Mouse (Mus musculus): Measurements from ENCODE around the gene Vps37d. TPM values are rescaled to one million over a fixed set of nuclear protein-coding genes. Genes with fewer than 3 reads are reported as not detected.
"Not testable (repeated sequence)": the region's sequence is repeated elsewhere in the genome, so short reads cannot be mapped to it uniquely, and the experiment has no call there.

Gene Vps37d
- polyA plus RNA-seq, 1 experiment from 2014 or later: 13.3 TPM

DNA sequence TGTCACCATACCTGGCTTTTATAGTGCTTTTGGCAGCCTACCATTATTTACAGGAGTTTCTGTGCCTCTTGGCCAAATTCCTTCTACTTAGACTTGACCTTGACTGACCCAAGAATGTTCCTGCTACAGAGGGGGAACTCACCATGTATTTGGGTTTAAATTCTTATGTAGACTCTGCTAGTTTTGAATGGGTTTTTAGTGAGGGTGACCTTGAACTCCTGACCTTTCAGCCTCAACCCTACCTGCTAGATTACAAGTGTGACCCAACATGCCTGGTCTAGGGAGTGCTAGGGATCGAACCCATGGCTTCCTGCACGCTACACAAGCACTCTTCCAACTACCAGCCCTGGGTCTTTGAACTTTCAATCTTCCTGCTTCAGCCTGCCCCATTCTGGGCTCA, 6.0 kb downstream of the Vps37d start:
- Histone ChIP-seq H3K9me3 (ENCODE audit: control insufficient read depth, low read length) (no peaks in the 10 kb centered on the region), H3K4me3 (ENCODE audit: low read depth, low read length) (no peak overlapping the region), H3K27me3 (ENCODE audit: control insufficient read depth, insufficient read depth, low read length) (no peaks in the 10 kb centered on the region), H3K36me3 (ENCODE audit: control insufficient read depth, insufficient read depth, low read length) (no peaks in the 10 kb centered on the region; the same call in 1 of the 2 replicates), H3K27ac (ENCODE audit: low read depth, low read length) (no peak overlapping the region), H3K4me1 (replicated peaks; ENCODE audit: control insufficient read depth, insufficient read depth, low read length) (peaks cover 5% of the 10 kb centered on the region), H3K9ac (ENCODE audit: low read length) (no peak overlapping the region), H3K4me2 (ENCODE audit: low read depth, low read length, severe bottlenecking) (no peak overlapping the region)
- WGBS: 94% methylated on average over 2 of the region's 2 CpGs
- DNase-seq (ENCODE audit: low spot score): no peak
- no peak for ATAC-seq (replicated peaks; ENCODE audit: low FRiP score)

GRCm38 (mm10) chr5:135070448-135070847, 7.6 kb downstream of the Vps37d start:
- H3K27me3 ChIP-seq (ENCODE audit: control insufficient read depth, insufficient read depth, low read length): no peaks in the 10 kb centered on the region
- H3K36me3 ChIP-seq (ENCODE audit: control insufficient read depth, insufficient read depth, low read length): no peaks in the 10 kb centered on the region; the same call in 1 of the 2 replicates
- H3K4me3 ChIP-seq (ENCODE audit: low read depth, low read length): no peak overlapping the region
- DNase-seq (ENCODE audit: low spot score) (no peak), ATAC-seq (replicated peaks; ENCODE audit: low FRiP score) (no peak)
- H3K4me1 ChIP-seq (replicated peaks; ENCODE audit: control insufficient read depth, insufficient read depth, low read length): peaks cover 5% of the 10 kb centered on the region
- no peak overlapping the region for H3K4me2 ChIP-seq (ENCODE audit: low read depth, low read length, severe bottlenecking)
- no peak overlapping the region for H3K27ac ChIP-seq (ENCODE audit: low read depth, low read length)
- WGBS: 92% methylated on average over 3 of the region's 3 CpGs
- no peak overlapping the region for H3K9ac ChIP-seq (ENCODE audit: low read length)
- no peaks in the 10 kb centered on the region for H3K9me3 ChIP-seq (ENCODE audit: control insufficient read depth, low read length)

GRCm38 (mm10) chr5:135066008-135066407, 12.1 kb downstream of the Vps37d start:
- Histone ChIP-seq H3K27me3 (ENCODE audit: control insufficient read depth, insufficient read depth, low read length) (no peaks in the 10 kb centered on the region), H3K36me3 (ENCODE audit: control insufficient read depth, insufficient read depth, low read length) (no peaks in the 10 kb centered on the region; the same call in 1 of the 2 replicates), H3K9ac (ENCODE audit: low read length) (no peak overlapping the region), H3K4me1 (replicated peaks; ENCODE audit: control insufficient read depth, insufficient read depth, low read length) (no peaks in the 10 kb centered on the region), H3K4me3 (ENCODE audit: low read depth, low read length) (no peak overlapping the region), H3K4me2 (ENCODE audit: low read depth, low read length, severe bottlenecking) (no peak overlapping the region), H3K9me3 (ENCODE audit: control insufficient read depth, low read length) (no peaks in the 10 kb centered on the region), H3K27ac (ENCODE audit: low read depth, low read length) (no peak overlapping the region)
- no peak for DNase-seq (ENCODE audit: low spot score)
- 84% methylated on average over 3 of the region's 3 CpGs for WGBS
- no peak for ATAC-seq (replicated peaks; ENCODE audit: low FRiP score)

GRCm38 (mm10) chr5:135064909-135065446, 13.1 kb downstream of the Vps37d start, which contains the start of gene Bud23:
Bud23 (minus strand) TSS chr5:135064959.
- peak within 1 kb of the TSS; percentile 93 for H3K4me2 ChIP-seq (ENCODE audit: low read depth, low read length, severe bottlenecking)
- ATAC-seq (replicated peaks; ENCODE audit: low FRiP score); H3K36me3 ChIP-seq (ENCODE audit: control insufficient read depth, insufficient read depth, low read length); DNase-seq (ENCODE audit: low spot score); H3K27me3 ChIP-seq (ENCODE audit: control insufficient read depth, insufficient read depth, low read length); H3K9me3 ChIP-seq (ENCODE audit: control insufficient read depth, low read length); H3K4me1 ChIP-seq (replicated peaks; ENCODE audit: control insufficient read depth, insufficient read depth, low read length): not testable (repeated sequence)
- 79% methylated on average over 9 of the region's 9 CpGs for WGBS
- 0 out of 2 replicates have a peak within 1 kb of the TSS, but pooled peaks have one; percentile 31 for H3K27ac ChIP-seq (ENCODE audit: low read depth, low read length)
- peak within 1 kb of the TSS; percentile 84 for H3K9ac ChIP-seq (ENCODE audit: low read length)
- peak within 1 kb of the TSS; percentile 92 for H3K4me3 ChIP-seq (ENCODE audit: low read depth, low read length)

- 0 out of 2 replicates have a peak overlapping the region, but pooled peaks have one; percentile 31 for H3K27ac ChIP-seq (ENCODE audit: low read depth, low read length)
- under 1% methylated on average over 40 of the region's 40 CpGs for WGBS
- no peak for DNase-seq (ENCODE audit: low spot score)
- H3K4me3 ChIP-seq (ENCODE audit: low read depth, low read length): peak overlapping the region; percentile 92
- H3K9me3 ChIP-seq (ENCODE audit: control insufficient read depth, low read length): no peaks in the 10 kb centered on the region
- H3K27me3 ChIP-seq (ENCODE audit: control insufficient read depth, insufficient read depth, low read length): no peaks in the 10 kb centered on the region
- peak; percentile 65 for ATAC-seq (replicated peaks; ENCODE audit: low FRiP score)
- H3K4me1 ChIP-seq (replicated peaks; ENCODE audit: control insufficient read depth, insufficient read depth, low read length): no peaks in the 10 kb centered on the region
- peak overlapping the region; percentile 93 for H3K4me2 ChIP-seq (ENCODE audit: low read depth, low read length, severe bottlenecking)
- peak overlapping the region; percentile 84 for H3K9ac ChIP-seq (ENCODE audit: low read length)
- peaks cover 5% of the 10 kb centered on the region; the same call in 1 of the 2 replicates for H3K36me3 ChIP-seq (ENCODE audit: control insufficient read depth, insufficient read depth, low read length)
Observed at GRCm38 (mm10) chr5:135064382-135064766, 13.7 kb downstream of the Vps37d start.

- H3K36me3 ChIP-seq (ENCODE audit: control insufficient read depth, insufficient read depth, low read length): peaks cover 5% of the 10 kb centered on the region; the same call in 1 of the 2 replicates
Observed at GRCm38 (mm10) chr5:135063629-135064381, 14.3 kb downstream of the Vps37d start, which contains the start of gene Dnajc30. Dnajc30 (plus strand) TSS chr5:135064202.

GRCm38 (mm10) chr5:135053356-135053755, 24.7 kb downstream of the Vps37d start:
- ATAC-seq (replicated peaks; ENCODE audit: low FRiP score): no peak
- 94% methylated on average over 12 of the region's 12 CpGs for WGBS
- H3K36me3 ChIP-seq (ENCODE audit: control insufficient read depth, insufficient read depth, low read length): no peaks in the 10 kb centered on the region; the same call in 1 of the 2 replicates

More at GRCm38 (mm10) chr5:135063629-135064381, 14.3 kb downstream of the Vps37d start, which contains the start of gene Dnajc30:
- 0 out of 2 replicates have a peak within 1 kb of the TSS, but pooled peaks have one; percentile 31 for H3K27ac ChIP-seq (ENCODE audit: low read depth, low read length)
- DNase-seq (ENCODE audit: low spot score) (peak; percentile 99), ATAC-seq (replicated peaks; ENCODE audit: low FRiP score) (peak; percentile 97)
- no peaks in the 10 kb centered on the region for H3K4me1 ChIP-seq (replicated peaks; ENCODE audit: control insufficient read depth, insufficient read depth, low read length)
- H3K27me3 ChIP-seq (ENCODE audit: control insufficient read depth, insufficient read depth, low read length): no peaks in the 10 kb centered on the region
- peak within 1 kb of the TSS; percentile 84 for H3K9ac ChIP-seq (ENCODE audit: low read length)
- H3K9me3 ChIP-seq (ENCODE audit: control insufficient read depth, low read length): no peaks in the 10 kb centered on the region
- WGBS: under 1% methylated on average over 52 of the region's 52 CpGs
- H3K4me2 ChIP-seq (ENCODE audit: low read depth, low read length, severe bottlenecking): peak within 1 kb of the TSS; percentile 93
- peak within 1 kb of the TSS; percentile 92 for H3K4me3 ChIP-seq (ENCODE audit: low read depth, low read length)

DNA sequence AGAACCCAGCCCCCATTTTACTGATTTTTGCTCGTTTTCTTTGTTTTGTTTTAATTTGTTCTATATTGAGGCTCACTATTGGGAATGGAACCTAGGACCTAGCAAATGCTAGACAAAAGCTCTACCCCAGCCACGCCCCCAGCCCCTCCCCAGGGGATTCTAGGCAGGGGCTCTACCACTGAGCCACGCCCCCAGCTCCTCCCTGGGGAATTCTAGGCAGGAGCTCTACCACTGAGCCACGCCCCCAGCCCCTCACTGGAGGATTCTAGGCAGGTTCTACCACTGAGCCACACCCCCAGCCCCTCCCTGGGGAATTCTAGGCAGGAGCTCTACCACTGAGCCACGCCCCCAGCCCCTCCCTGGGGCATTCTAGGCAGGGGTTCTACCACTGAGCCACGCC, 28.8 kb downstream of the Vps37d start:
- not testable (repeated sequence) for H3K36me3 ChIP-seq (ENCODE audit: control insufficient read depth, insufficient read depth, low read length); DNase-seq (ENCODE audit: low spot score); H3K9ac ChIP-seq (ENCODE audit: low read length); H3K4me3 ChIP-seq (ENCODE audit: low read depth, low read length); H3K27ac ChIP-seq (ENCODE audit: low read depth, low read length); H3K27me3 ChIP-seq (ENCODE audit: control insufficient read depth, insufficient read depth, low read length); ATAC-seq (replicated peaks; ENCODE audit: low FRiP score); H3K4me1 ChIP-seq (replicated peaks; ENCODE audit: control insufficient read depth, insufficient read depth, low read length); H3K4me2 ChIP-seq (ENCODE audit: low read depth, low read length, severe bottlenecking); H3K9me3 ChIP-seq (ENCODE audit: control insufficient read depth, low read length)
- 79% methylated on average over 6 of the region's 6 CpGs for WGBS

More at GRCm38 (mm10) chr5:135053356-135053755, 24.7 kb downstream of the Vps37d start:
- Histone ChIP-seq H3K4me2 (ENCODE audit: low read depth, low read length, severe bottlenecking) (no peak overlapping the region), H3K9me3 (ENCODE audit: control insufficient read depth, low read length) (no peaks in the 10 kb centered on the region), H3K27ac (ENCODE audit: low read depth, low read length) (no peak overlapping the region), H3K27me3 (ENCODE audit: control insufficient read depth, insufficient read depth, low read length) (no peaks in the 10 kb centered on the region), H3K4me1 (replicated peaks; ENCODE audit: control insufficient read depth, insufficient read depth, low read length) (no peaks in the 10 kb centered on the region), H3K4me3 (ENCODE audit: low read depth, low read length) (no peak overlapping the region), H3K9ac (ENCODE audit: low read length) (no peak overlapping the region)
- DNase-seq (ENCODE audit: low spot score): no peak

Data from forebrain, embryonic 11.5 days (tissue).